Mouse (Mus musculus): ENCODE results near the gene Dhx15. TPM values are rescaled to one million over a fixed set of nuclear protein-coding genes. Genes with fewer than 3 reads are reported as not detected.

Gene Dhx15
- total RNA-seq, 2 experiments from 2014 or later: 138 to 151 TPM

DNA sequence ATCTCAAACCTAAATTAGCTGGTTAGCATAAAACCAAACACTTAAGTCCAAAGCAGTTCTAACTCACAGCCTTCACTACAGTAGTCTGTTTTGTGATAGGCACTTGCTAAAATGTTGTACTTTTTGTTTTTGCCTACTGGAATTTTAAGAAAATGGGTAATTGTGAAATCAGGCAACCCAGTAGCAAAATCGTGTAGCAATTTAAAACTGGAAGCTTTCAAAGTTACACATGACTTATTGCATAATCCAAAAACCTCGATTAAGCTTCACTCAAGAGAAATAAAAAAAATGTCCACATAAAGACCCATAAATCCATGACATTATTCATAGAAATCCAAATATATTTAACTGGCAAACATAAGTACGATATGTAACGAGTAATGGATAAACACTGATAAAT lies 43.2 kb downstream of the Dhx15 start:
- DNase-seq (ENCODE audit: low spot score in 2 of 2): no peak

DNA sequence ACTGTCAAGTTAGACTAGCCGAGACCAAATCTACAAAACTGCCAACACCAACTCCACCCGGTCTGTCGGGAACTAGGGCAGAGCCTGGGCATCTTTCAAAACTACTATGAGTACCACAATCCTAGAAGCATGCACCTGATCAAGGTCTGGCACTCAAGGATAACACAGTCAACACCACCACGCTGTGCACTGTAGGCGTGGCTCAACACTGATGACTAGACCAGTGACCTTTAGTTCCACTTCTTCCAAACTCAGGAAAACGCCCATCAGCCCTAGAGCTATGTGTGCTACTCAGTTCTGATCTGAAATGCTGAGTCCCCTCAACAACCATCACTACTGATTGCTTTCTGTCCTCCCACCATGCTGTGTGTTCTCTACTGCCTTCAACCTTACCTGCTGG lies 44.6 kb downstream of the Dhx15 start:
- DNase-seq (ENCODE audit: low spot score in 2 of 2): no peak

DNA sequence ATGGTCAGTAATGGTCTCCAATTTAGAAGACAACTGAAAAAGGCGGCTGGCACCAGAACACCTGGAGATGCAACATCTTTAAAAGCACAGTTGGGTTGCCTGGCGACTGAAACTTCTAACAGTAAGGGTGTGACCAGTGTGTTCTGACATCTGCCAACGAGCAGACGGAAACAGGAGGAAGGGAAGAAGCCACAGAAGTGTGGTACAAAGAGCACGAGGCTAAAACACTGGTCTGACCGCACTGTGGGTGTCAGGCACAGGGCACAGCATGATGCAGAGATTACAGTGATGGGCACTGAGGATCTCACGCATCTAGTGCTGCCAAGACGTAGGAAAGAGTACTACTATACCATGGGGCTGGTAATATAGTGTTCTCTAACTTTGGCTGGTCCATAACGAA lies 48.4 kb downstream of the Dhx15 start:
- DNase-seq (ENCODE audit: low spot score in 2 of 2): no peak

DNA sequence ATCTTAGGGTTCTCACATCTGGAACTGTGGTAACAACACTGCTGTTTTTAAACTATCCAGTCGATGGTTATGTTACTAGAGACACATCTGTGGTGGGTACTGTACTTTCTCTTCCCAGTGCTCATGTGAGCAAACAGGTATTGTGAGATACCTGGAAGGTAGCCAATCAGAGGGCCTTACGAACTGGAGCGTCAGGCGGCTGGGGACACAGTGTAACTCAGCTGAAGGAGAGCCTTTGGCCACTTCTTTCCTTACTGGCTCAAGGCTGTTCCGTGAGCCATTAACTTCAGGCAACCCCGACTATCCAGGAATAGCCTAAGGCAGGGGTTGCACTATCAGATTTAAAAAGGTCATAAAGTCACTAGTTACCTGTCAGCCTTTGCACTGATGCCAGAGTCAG lies 51.5 kb downstream of the Dhx15 start:
- no peak for DNase-seq (ENCODE audit: low spot score in 2 of 2)

DNA sequence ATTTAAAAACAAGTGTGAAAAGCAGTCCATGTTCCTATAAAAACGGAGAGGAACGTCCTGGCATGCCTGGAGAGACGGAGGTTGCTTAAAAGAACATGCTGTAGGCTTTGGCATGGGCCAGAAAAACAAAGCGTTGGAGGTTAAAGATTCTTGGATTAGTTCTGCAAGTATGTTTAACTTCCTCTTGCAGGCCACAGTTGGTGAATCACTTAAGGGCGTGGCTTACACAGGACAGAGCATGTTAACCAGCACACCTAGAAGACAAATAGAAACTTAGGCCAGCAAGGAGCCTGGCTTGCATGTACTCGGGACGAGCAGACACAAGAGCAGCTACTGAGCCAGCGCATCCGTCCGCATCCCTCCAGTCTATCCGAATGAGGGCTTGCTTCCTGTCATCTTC lies 52.2 kb downstream of the Dhx15 start:
- DNase-seq (ENCODE audit: low spot score in 2 of 2): no peak

DNA sequence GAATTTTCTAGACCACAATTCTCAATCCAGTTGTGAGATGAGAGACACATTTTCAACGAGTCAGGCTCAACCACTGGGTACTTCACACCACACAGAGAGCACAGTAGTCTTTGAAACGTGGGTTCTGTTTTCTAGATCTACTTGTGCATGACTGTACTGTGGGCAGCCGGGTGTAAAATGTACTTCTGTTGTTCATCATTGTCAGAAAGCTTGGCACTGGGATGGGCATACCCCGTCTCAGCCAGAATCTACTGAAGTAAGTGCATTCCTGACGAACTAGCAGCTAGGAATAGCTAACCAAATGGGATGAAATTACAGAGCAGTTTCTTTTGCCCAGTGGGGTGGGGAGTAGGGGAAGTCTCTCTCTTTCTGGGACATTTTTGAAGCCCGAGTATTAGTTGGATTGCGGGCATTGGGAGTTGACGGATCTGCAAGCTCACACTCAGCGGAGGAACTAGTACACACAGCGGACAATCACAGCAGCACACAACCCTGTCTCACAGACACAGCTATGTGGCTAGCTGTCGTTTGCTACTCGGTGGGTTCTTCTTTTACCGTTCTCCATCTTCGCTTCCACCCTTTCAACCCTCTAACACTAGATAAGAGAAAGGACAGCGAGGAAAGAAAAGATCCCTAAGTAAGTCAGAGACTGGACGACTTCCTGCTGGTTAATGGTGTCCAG lies 54.7 kb downstream of the Dhx15 start:
- DNase-seq (ENCODE audit: low spot score in 2 of 2): no peak

DNA sequence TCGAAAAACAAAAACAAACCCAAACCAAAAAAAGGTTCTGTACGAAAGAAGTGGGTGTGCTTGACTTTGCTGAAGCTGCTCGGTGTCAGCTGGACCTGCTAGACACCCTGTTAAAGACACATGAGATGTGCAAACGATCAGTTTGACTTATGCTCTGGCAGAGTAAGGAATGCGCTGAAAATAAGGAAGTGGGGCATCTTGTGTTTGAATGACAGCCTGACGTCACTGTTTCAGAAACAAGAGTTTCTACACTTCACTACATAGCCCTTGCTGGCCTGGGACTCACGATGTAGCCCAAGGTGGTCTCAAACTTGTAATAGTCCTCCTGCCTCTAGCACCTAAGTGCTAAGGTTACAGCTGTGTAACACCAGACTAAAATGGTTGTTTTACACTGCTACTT lies 57.5 kb downstream of the Dhx15 start:
- no peak for DNase-seq (ENCODE audit: low spot score in 2 of 2)

DNA sequence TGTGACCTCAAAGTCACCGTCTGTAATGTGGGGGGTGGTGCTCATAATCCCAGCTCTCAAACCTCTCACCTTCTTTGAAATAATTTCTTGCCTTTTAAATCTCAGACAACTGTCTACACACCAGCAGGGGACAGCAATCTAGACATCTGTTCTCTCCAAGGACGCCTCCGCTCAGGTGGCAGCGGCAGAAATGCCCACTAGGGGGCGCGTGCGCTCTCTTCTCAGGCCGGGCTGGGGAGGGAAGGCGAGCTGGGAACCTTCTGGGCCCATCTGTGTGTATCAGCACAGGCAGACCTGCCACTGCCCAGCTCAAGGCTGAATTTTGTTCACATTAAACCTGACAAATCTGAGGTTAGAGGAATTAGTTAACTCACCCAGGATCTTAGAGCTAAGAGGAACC lies 58.2 kb downstream of the Dhx15 start:
- DNase-seq (ENCODE audit: low spot score in 2 of 2): no peak

DNA sequence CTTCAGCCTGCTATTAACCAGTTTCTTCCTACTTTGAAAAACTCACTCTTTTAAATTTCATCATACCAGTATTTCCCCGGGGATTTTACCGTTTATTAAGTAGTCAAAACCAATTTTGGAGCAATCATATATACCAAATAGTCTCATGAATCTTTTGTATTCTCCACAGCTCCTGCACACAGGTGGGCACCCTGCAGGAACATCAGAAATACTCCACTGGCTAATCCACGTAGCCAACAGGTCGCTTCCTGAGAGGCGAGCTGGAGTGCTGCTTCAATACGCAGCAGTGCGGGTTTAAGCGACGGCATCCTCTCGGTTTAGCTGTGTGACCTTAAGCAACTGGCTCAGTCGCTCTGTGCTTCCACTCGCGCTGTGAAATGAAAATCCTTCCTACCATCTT lies 58.9 kb downstream of the Dhx15 start:
- DNase-seq (ENCODE audit: low spot score in 2 of 2): no peak

DNA sequence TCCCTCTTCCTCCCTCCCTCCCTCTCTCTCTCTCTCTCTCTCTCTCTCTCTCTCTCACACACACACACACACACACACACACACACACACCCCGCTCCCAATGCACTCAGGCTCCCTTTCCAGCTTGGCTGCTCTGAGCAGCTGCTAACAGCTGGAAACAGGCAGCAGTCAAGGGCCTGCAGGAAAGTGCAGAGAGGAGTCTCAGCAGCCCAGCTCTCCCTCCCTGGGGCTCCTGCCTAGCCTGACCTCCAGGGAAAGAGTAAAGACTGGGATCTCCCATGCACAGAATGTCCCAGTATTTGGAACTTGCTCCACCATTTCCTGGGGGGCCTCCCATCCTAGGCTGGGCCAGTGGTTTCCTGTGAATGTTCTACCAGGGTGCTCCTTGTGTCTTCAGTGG lies 59.8 kb downstream of the Dhx15 start:
- DNase-seq (ENCODE audit: low spot score in 2 of 2): no peak

DNA sequence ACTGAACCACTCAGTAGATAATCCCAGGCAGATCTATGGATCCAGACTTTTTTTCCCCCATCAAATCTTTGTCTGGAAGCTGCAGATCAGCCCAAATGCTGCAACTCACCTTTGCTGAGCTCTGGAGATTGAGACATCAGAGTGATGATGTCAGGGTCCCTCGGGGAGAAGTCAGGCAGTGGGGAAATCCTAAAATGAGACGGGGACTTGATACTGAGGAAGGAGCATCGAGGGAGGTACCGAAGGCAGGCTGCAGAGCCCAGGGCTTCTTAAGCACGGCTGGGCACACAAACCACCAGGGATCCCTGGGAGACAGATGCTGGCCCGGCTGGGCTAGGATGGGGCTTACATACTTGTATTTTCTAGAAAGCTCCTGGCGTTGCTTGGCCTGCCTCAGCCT lies 64.1 kb downstream of the Dhx15 start:
- no peak for DNase-seq (ENCODE audit: low spot score in 2 of 2)

DNA sequence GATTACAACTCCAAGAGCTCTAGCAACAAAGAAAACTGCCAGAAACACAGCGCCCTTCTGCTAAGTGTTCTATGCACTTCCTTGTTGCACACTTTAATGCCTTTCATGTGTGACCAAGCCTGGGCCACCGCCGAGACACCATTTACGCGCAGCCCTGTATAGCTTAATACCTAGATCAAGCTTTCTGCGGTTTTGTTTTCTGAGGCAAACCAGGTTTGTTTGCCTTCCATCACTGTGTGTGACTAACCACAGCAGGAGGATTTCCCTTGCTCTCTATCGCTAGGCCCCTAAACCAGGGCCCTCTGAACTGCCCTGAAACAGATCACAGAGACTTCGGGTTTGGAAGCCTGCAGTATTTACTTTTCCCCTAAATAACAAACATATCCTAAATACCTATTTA lies 64.5 kb downstream of the Dhx15 start:
- no peak for DNase-seq (ENCODE audit: low spot score in 2 of 2)

DNA sequence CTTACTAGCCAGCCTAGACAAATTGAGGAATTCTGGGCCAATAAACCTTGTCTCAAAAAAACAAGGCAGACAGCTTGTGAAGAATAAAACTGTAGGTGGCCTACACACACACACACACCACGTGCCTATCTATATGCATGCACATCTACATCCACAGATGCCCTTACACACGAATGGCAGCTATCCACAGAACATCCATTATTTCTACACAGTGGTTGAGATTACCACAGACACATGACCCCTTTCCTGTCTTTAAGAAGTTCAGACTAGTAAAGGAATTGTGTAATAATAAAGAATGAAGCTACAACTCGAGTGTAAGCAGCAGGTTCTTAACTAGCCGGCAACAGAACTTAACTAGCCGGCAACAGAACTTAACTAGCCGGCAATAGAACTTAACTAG lies 68.2 kb downstream of the Dhx15 start:
- no peak for DNase-seq (ENCODE audit: low spot score in 2 of 2)

DNA sequence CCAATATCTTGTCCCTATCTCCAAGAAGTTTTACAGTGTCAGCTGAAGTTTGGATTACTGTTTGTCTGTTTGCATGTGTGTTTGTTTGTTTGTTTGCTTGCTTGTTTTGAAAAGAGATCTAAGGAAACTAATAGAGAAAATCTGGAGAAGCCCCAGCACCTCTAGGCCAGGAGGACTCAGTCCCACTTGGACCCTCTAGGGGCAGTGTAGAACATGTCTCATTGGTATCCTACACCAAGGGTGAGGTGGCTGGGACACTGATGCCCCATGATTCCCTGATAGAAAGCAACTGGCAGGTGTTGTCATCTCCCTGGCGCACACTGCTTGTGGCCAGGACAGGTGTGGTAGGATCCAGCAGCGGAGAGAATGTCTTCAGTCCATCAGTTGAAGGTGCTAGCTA lies 70.5 kb downstream of the Dhx15 start:
- no peak for DNase-seq (ENCODE audit: low spot score in 2 of 2)

DNA sequence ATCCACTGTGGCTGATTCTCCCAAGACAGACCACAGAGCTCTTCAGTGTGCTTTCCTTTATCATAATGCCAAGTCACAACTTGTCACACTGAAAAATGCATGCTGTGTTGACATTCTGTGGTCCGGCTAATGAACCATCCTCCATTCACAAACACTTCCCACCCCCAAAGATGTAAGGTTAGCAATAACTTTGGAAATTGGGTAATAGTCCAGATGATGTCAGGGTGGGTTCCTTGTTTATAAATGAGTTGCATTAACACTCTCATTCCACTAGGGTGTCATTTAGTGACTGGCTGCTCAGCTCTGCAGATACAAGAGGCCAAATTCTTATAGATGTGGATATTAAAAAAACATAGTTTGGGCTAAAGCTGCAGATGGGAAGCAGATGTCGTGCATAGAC lies 71.1 kb downstream of the Dhx15 start:
- DNase-seq (ENCODE audit: low spot score in 2 of 2): no peak

DNA sequence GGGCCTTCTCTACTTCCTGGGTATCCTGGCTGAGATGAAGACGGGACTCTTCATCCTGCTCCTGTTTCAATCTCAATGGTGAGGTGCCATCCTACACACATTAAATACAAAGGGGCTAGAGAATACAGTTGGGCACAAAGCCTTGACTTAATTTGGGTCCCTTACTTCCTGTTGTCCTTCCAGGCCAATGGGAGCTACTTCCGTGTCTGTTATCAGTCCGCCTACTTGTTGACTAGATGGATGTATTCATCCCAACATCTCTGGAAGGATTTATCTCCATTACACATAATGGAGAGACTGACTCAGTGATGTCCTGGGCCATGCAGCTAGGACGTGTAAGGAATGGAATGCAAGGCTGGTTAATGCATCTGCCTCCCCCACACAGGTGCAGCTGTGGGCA lies 72.5 kb downstream of the Dhx15 start:
- DNase-seq (ENCODE audit: low spot score in 2 of 2): no peak

DNA sequence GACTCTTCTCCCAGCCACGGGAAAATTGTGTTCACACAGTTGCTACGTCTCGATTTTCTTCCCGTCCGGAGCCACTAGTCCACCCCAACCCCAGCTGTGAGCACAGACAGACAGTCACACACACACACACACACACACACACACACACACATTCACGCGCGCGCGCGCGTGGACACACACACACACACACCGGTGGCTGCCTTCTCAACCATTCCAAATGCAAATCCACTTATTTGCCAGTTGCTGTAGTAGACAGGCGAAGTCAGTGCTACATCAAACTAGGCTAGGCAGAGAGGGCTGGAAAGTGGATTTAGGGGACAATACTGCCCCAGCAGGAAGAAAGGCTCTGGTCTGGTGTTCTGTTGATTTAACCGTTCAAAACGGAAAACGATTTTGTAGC lies 73.9 kb downstream of the Dhx15 start:
- DNase-seq (ENCODE audit: low spot score in 2 of 2): no peak

DNA sequence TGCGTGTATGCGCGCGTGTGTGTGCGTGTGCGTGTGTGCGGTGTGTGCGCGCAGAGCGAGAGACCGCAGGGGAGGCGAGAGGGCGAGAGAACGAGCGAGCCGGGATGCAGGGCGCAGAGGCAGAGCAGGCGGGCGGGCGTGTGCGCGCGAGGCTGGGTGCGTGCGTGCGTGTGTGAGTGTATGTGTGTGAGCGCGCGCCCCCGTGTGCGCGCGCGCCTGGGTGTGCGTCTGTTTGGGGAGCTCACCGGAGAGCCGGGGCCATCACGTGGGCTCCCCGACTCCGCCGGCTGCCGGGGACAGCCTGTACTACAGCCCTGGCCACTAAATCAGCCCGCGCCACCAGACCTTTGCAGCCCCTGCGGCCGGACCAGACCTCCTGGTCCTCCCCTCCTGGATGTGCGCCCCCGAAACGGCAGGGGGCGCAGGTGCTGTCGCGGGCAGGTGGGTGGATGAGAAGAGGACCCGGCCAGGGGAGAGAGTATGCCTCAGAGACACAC lies 74.4 kb downstream of the Dhx15 start:
- peak in 1 of 2 experiments; percentile 27 for DNase-seq (ENCODE audit: low spot score in 2 of 2)

DNA sequence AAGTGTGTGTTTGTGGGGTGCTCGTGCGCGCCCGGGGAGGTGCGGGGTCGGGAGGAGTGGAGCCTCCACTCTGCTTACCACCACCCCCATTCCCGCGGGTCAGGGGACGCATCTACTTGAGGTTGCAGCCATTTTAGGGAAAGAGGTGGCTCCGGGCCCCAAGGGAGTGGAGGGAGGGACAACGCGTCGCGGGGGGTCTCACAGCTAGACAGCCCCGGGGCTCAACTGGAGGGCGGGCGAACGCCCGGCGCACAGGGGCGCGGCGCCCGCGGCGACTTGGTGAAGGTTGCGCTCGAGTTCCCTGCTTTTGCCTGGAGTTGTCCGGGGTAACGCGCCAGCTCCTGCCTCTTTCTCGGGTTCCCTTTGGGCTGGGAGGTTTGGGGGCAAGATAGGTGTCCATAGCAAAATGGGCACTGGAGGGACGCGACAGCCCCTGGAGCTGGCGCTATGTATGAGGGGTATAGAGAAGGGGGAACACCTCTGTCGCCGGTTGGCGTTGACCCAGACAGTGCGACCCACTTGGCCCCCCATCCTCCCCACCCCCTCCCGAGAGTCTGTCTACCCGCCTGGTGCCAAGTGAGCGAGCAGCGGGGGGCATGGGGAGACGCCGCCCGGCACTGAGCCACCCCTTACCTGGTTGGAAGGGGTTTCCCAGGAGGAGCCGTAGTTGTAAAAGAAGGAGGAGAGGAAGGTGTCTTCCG lies 75.4 kb downstream of the Dhx15 start:
- DNase-seq (ENCODE audit: low spot score in 2 of 2): no peak

DNA sequence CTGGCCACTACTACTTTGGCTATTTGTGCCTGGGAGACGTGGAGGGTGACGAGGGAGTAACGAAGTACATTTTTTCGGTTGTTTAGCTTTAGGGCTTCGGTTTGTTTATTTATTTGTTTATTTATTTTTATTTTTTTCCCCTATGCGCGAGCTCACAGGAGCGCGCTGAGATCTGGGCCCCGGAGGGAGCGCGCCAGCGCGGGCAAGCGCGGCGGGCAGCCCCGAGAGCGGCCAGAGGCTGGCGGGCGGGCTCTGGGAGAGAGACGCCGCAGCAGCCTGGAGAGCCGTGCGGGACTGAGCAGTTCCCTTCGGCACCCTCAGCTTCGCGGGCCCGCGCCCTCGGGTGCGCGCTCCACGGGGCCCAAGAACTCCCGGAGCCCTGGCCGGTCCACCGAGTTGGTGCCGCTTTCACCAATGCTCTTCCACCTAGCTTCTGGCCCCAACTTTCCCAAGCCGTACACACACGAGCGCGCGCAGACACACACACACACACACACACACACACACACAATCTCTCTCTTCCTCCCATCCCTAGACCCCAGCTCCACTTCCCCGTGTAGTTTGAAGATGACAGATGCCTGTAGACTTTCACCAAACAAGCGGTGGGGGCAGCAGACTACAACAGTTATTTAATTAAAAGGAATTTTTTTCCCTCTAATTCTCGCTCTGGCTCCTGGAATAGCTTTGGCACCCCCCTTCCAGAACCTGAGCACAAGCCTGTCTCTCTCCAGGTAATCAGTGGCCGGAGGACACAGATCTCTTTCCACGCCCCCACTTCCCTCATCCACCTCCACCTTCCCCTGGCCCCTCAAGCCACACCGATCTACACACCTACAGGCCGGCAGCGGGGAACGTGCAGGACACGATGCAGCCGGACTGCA lies 76.2 kb downstream of the Dhx15 start:
- no peak for DNase-seq (ENCODE audit: low spot score in 2 of 2)

DNA sequence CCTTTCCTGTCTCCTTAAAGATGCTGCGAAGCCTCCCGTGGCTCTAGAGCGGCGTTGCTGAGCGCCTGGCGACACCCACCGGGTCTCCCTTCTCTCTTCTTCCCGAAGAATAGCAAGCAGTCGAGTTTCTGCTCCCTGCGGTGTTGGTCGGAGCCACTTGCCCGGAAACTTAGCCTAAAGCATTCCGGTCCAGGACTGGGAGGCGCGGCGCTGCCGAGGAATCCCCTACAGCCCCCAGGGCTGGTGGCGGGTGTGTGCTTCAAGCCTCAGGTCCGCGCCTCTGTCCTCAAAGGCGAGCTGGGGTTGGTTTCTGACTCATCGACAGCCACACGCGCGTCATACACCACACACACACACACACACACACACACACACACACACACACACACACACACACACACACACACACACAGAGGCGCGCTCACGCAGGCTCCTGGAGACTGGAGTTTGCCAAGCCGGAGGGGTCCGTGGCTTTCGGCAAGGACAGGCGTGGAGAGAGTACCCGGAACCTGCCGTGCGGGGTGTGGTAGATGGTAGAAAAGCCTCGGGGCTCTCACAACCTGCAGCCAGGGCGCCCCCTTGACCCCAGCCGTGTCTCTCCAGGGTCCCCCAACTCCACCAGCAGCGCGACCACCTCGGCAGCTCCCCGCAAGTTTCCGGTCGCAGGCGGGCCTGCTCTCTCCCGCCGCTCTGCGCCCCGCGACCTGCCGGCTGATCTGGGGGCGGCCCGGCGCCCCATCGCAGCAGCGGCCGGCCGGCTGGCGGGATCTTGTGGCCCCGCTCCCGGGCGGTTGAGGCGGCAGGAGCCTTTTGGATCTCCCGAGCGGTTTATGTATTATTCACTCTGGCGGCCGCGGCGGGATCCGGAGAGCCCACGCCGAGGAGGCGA lies 77.1 kb downstream of the Dhx15 start:
- DNase-seq (ENCODE audit: low spot score in 2 of 2): no peak

Data from adrenal gland, postnatal 4 days (tissue).